Mouse (Mus musculus): ENCODE results near the gene Nav2.

Nav2 gene

GRCm38 (mm10) chr7:49638941-49639776, 730.6 kb downstream of the Nav2 start:
- DNase-seq = no peak

- DNase-seq = no peak
Measured at GRCm38 (mm10) chr7:49639864-49640708, 731.6 kb downstream of the Nav2 start.

GRCm38 (mm10) chr7:49640709-49641305, 732.3 kb downstream of the Nav2 start:
- DNase-seq = no peak
